Mouse (Mus musculus) adrenal gland, postnatal 25 days (tissue): ENCODE results near the gene Cdk5r1. TPM values are rescaled to one million over a fixed set of nuclear protein-coding genes. Genes with fewer than 3 reads are reported as not detected.

ENCODE experiments used
- DNase-seq: peaks from one replicate; pipeline ENCODE4 v3.0.0; 2021; ENCODE audit warnings: mixed read lengths
- total RNA-seq: library from RNA; stranded (reverse); gene quantifications from 2 replicates; pipeline ENCODE4 v1.2.3, GENCODE M21; 2021

Gene Cdk5r1
- total RNA-seq, 1 experiment from 2014 or later: 3.2 TPM

DNA sequence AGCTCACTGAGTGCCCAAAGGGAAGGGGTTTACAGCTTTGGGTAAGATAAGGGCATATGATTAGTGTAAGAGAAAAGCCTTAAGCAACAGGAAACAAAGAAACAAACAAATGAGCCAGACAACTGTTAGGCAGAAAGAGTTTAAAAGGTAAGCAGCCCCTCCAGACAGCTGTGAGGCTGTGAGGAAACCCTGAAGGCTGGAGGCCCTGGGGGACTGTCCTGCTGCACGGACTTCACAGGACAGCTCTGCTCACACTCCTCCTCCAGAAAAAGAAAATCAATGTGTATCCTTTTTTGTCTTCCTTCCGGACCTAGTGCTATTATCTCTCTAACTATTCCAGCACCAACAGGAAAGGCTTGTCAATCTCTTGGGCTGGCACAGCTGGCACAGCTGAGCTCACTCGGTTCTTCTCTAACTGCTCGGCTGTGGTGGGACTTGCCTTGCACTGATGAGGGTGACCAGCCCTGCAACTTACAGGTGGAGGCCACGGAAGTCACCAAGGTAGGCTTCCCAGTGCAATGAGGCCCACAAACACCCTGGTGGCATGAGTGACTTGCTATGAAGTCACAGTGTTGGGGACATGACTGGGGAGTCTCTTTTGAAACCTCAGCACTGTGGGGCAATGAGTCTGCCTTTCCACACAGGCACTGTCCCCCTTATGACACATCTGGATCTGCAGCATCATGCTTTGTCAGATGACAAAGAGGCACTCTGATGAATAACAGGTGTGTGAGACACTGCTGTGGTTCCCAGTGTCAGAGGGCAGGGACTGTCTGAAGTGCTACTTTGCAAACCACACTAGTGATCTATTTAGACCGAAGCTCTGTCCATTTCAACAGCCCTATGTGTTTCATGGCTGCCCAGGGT lies 27.9 kb downstream of the Cdk5r1 start:
- DNase-seq: no peak

- DNase-seq: no peak
Observed at GRCm38 (mm10) chr11:80505581-80505980, 28.8 kb downstream of the Cdk5r1 start.

DNA sequence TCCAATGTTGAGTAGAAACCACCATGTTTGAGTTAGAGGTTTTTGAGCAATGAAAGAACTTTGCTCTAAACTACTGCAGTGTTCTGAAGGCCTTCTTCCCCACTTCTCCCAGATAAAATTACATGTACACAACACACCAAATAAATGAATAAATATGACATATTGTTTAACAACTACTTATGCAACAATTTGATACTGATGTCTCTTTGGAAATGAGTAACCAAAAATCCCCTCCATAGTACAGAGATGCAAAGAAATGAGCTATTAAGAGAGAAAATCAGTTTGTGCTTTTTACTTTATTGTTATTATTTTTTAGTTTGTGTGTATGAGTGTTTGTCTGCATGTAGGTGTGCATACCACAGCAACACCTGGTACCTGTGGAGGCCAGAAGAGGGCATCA lies 29.7 kb downstream of the Cdk5r1 start:
- no peak for DNase-seq

DNA sequence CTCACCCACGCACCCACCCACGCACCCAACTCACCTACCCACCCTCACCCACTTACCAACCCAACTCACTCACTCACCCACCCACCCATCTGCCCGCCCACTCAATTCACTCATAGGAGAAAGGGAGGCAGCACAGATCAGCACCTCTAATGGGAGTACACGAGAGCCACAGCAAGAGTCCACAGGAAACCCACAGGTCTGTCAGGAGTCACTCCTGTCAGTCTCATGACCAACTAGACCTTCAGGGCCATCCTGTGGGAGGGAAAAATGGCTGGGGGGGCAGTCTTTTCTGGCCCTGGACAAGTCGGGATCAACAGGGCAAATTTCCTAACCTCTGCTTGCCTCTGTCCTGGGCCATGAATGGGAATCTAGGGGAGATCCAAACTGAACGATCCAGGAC lies 31.0 kb downstream of the Cdk5r1 start:
- DNase-seq: no peak

GRCm38 (mm10) chr11:80508361-80509175 lies 31.7 kb downstream of the Cdk5r1 start:
- no peak for DNase-seq

- DNase-seq: no peak
Observed at GRCm38 (mm10) chr11:80509176-80509506, 32.3 kb downstream of the Cdk5r1 start.

DNA sequence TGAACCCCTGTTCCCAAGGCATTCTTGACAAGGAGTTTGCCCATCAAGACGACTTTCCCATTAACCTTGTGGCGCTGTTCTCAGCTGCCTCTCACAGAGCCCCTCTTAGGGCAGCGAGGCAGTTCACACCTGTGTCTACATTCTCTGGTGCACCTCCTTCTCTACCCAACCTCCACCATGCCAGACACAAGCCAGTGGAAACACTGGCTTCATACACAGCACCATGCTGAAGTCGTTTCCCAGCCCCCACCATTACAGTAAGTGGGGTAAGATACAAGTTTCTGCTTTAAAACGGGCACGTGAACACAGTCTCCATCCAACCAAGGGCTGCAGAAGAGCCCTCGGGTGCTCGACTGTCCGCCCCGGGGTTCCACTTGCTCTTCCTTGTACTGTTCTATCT lies 33.3 kb downstream of the Cdk5r1 start:
- no peak for DNase-seq

GRCm38 (mm10) chr11:80512313-80513056 lies 35.7 kb downstream of the Cdk5r1 start:
- DNase-seq: no peak

DNA sequence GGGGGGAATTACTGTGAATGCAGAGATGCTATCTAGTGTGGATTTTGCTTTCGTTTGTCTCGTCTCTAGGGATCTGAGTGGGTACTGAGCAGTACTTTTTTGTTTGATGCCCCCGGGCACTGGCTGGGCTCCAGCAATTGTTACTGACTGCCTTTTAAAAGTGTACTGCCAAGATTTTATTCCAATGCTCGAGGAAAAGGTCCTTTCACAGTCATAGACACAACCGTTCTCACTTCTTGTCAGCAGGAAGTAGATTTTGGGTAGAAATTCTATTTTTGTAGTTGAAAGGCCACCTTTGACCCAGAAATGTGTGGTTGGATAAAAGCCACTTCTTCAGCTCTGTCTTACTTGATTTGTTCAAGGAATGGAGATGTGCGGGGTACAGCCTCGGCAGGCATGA lies 37.0 kb downstream of the Cdk5r1 start:
- DNase-seq: no peak

DNA sequence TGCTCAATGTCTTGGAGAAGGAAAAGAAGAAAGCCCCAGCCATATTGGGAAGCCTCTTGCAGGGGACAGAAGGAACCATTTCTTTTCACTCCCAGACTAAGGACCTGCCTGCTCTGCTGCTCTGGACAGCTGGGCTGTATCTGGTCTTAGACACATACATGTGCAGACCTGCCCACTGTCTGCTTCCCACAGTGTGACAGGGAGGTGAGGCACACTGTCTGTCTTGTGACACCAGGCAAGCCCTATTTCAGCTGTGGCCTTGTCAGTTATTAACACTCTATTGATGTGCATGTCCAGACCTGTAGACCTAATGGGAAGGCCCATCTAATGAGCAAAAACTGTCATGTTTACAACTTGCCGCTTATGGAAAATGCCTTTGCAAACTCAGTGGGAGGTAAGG lies 38.5 kb downstream of the Cdk5r1 start:
- DNase-seq: no peak

DNA sequence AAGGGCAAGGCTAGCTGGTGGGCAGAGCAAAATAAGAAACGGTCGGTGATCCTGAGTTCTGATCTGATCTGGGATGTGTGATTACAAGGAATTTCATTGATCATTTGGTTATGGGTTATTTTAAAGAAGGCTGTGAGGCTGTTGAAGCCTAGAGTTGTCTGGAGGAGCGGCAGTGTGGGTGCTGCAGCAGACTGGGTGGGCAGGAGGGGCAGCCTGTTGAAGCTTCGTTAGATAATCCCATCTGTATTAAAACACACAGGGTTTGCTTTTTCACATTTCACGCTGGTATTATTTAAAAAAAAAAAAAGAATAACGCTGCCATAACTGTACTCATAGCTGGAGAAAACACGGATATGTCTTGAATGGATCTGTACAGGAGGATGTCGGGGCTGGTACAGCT lies 39.1 kb downstream of the Cdk5r1 start:
- no peak for DNase-seq

- DNase-seq: no peak
Observed at GRCm38 (mm10) chr11:80518421-80519367, 41.9 kb downstream of the Cdk5r1 start.

- DNase-seq: no peak
Observed at GRCm38 (mm10) chr11:80521148-80521547, 44.3 kb downstream of the Cdk5r1 start.

- DNase-seq: no peak
Observed at GRCm38 (mm10) chr11:80522852-80523251, 46.0 kb downstream of the Cdk5r1 start.

GRCm38 (mm10) chr11:80523410-80523809 lies 46.6 kb downstream of the Cdk5r1 start:
- no peak for DNase-seq

GRCm38 (mm10) chr11:80524213-80524612 lies 47.4 kb downstream of the Cdk5r1 start:
- no peak for DNase-seq

DNA sequence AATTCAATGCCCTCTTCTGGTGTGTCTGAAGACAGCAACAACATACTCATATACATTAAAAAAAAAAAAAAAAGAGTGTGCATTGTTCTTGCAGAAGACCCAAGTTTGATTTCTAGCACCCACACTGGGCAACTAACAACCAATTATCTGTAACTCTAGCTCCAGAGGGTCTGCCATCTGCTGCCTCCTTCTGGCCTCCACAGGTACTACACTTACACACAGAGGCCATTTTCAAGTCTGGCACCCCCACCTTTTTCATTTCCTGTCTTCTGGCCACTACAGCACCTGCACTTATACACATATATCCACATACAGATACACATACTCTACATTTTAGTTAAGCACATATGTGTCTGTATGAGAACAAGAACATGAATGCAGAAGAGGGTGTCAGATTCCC lies 50.9 kb downstream of the Cdk5r1 start:
- no peak for DNase-seq

GRCm38 (mm10) chr11:80529149-80529548 lies 52.3 kb downstream of the Cdk5r1 start:
- no peak for DNase-seq
